Mouse (Mus musculus) spleen, adult 2 months (tissue): Measurements from ENCODE around the gene Zfp386. TPM values are rescaled to one million over a fixed set of nuclear protein-coding genes. Genes with fewer than 3 reads are reported as not detected.
A peak's percentile ranks its signal among the peaks of the same experiment; 100 is the strongest.
"Not testable (repeated sequence)": the region's sequence is repeated elsewhere in the genome, so short reads cannot be mapped to it uniquely, and the experiment has no call there.

Source experiments
- DNase-seq, 2 experiments: peaks; one replicate each; pipeline versions ENCODE4 v3.0.0 to v3.0.0-alpha.2; 2012 to 2021; ENCODE audit warnings: low spot score in 2 of 2, low read depth in 1 of 2
- H3K27ac ChIP-seq: fragments of 200-500 bp; 2 replicates; pipeline ENCODE4 v1.5.1; 2012; ENCODE audit warnings: low read length, inconsistent platforms; ENCODE audit not compliant: insufficient read depth
- H3K27me3 ChIP-seq: fragments of 200-500 bp; 2 replicates; pipeline ENCODE4 v1.6.1; 2012; ENCODE audit warnings: mild to moderate bottlenecking, moderate library complexity, low read length, inconsistent platforms; ENCODE audit not compliant: control insufficient read depth, insufficient read depth
- H3K36me3 ChIP-seq: fragments of 200-500 bp; 2 replicates; pipeline ENCODE4 v1.6.1; 2012; ENCODE audit warnings: mild to moderate bottlenecking, low read length, inconsistent platforms; ENCODE audit not compliant: control insufficient read depth, insufficient read depth
- H3K4me1 ChIP-seq: fragments of 200-500 bp; 2 replicates; pipeline ENCODE4 v1.6.1; 2011; ENCODE audit warnings: inconsistent platforms; ENCODE audit not compliant: control insufficient read depth, insufficient read depth, insufficient read length
- H3K4me3 ChIP-seq: fragments of 200-500 bp; 2 replicates; pipeline ENCODE4 v1.5.1; 2011; ENCODE audit warnings: mild to moderate bottlenecking, inconsistent platforms; ENCODE audit not compliant: insufficient read depth, insufficient read length; ENCODE audit errors: extremely low read depth
- CTCF ChIP-seq: fragments of 200-500 bp; IDR thresholded peaks from 2 replicates; pipeline ENCODE4 v1.5.1; 2011; ENCODE audit warnings: mild to moderate bottlenecking, inconsistent platforms; ENCODE audit not compliant: insufficient read depth, insufficient read length, insufficient replicate concordance; ENCODE audit errors: extremely low read depth
- POLR2A ChIP-seq: fragments of 200-500 bp; IDR thresholded peaks from 2 replicates; pipeline ENCODE4 v1.6.1; 2011; ENCODE audit warnings: low read depth, low read length, inconsistent platforms
- WGBS: fragments of 180-500 bp; shearing (Covaris S2); methylation state at CpG from one replicate; pipeline ENCODE4 v1.1.7; 2018; 5-methylcytosine and 5-hydroxymethylcytosine counted together
- polyA plus RNA-seq: library from polyadenylated mRNA; depleted of rRNA; stranded (reverse); fragments of >200 nt; gene quantifications from 2 replicates; pipeline ENCODE4 v1.2.3, GENCODE M21; 2012; rRNA removed

Gene Zfp386
- 3.8 and 4.6 TPM in 2 replicates for polyA plus RNA-seq

- no peaks in the 10 kb centered on the region for H3K36me3 ChIP-seq
- 1% methylated on average over 55 of the region's 55 CpGs for WGBS
- H3K27me3 ChIP-seq: no peaks in the 10 kb centered on the region
- DNase-seq: peak; percentile 96 to 98
- peaks cover 4% of the 10 kb centered on the region; the same call in 1 of the 2 replicates for H3K4me1 ChIP-seq
- peak within 1 kb of the TSS; percentile 87 for H3K27ac ChIP-seq
- peak within 1 kb of the TSS; percentile 75 for H3K4me3 ChIP-seq
- TF ChIP-seq POLR2A (no peak; the same call in 1 of the 2 replicates), CTCF (no peak)
These were observed at the start of gene Zfp386 for GRCm38 (mm10) chr12:116047440-116048377. Gene Zfp386 (plus strand): TSS chr12:116047724.

GRCm38 (mm10) chr12:115999784-116000183, 47.7 kb upstream of the Zfp386 start:
- H3K27ac ChIP-seq, H3K4me3 ChIP-seq, H3K36me3 ChIP-seq, H3K27me3 ChIP-seq, H3K4me1 ChIP-seq: not testable (repeated sequence)
- WGBS: 11% methylated on average over 3 of the region's 3 CpGs
- peak in 1 of 2 experiments; percentile 11 for DNase-seq

GRCm38 (mm10) chr12:116002946-116003345, 44.6 kb upstream of the Zfp386 start:
- H3K27me3 ChIP-seq, H3K4me1 ChIP-seq, H3K36me3 ChIP-seq, DNase-seq, H3K4me3 ChIP-seq, H3K27ac ChIP-seq: not testable (repeated sequence)
- WGBS: 48% methylated on average over 1 of the region's 1 CpGs

DNA sequence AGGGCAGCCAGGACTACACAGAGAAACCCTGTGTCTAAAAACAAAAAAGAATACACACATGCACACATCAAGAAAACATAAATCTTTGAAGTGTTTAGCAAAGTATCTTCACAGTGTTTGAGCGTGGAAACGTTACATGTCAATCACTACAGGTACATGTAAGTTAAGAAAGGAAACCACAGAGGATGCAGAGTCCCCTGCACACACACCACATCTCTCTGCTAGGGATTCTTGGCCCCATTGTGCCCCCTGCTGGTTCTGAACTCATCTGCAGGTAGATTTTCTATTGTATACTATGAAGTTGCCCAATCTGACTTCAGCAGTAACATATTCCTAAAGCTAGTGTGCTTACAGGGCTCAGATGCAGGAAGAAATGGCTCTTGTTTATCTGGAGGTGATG, 36.7 kb upstream of the Zfp386 start:
- peak; percentile 7 to 26 for DNase-seq
- no peaks in the 10 kb centered on the region for H3K27me3 ChIP-seq
- no peaks in the 10 kb centered on the region for H3K36me3 ChIP-seq
- no peak overlapping the region for H3K27ac ChIP-seq
- no peak overlapping the region for H3K4me3 ChIP-seq
- TF ChIP-seq CTCF (no peak), POLR2A (no peak)
- no peaks in the 10 kb centered on the region for H3K4me1 ChIP-seq
- WGBS: 15% methylated on average over 2 of the region's 2 CpGs

DNA sequence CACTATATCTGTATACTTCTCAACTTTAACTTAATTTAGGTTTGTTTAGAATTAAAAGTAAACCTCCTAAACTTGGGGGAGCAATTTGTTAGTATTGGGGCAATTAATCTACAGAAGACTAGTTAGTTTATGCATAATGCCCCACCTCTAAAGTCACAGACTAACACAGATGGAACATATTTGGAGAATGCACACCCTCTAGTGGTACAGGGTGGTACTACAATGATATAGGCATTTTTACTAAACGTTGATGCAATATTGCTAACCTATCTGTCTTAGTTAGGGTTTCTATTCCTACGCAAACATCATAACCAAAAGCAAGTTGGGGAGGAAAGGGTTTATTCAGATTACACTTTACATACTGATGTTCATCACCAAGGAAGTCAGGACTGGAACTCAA, 19.4 kb upstream of the Zfp386 start:
- WGBS: 30% methylated on average over 2 of the region's 2 CpGs
- H3K27me3 ChIP-seq: no peaks in the 10 kb centered on the region
- H3K36me3 ChIP-seq: no peaks in the 10 kb centered on the region
- TF ChIP-seq POLR2A (no peak), CTCF (no peak)
- no peak overlapping the region for H3K27ac ChIP-seq
- DNase-seq: no peak
- no peak overlapping the region for H3K4me3 ChIP-seq
- no peaks in the 10 kb centered on the region for H3K4me1 ChIP-seq

DNA sequence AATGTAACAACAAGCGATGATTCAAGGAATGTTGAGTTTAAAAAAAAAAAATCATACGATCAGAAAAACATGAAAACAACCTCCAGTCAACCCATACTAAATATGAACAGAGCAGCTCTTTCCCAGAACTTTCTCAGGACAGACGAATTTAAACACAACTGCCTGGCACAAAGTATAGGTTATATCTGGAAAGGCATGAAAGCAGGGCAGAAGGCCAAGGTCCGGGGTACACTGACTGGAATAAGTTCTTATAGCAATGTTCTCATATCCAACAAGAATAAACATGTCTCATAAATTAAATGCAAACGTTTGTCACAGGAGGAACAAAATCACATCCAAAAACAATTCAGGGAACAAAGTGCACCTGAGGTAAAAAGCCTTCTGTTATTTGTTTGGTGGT, 12.2 kb upstream of the Zfp386 start:
- TF ChIP-seq POLR2A (no peak), CTCF (no peak)
- WGBS: 73% methylated on average over 5 of the region's 5 CpGs
- H3K27me3 ChIP-seq: no peaks in the 10 kb centered on the region

DNA sequence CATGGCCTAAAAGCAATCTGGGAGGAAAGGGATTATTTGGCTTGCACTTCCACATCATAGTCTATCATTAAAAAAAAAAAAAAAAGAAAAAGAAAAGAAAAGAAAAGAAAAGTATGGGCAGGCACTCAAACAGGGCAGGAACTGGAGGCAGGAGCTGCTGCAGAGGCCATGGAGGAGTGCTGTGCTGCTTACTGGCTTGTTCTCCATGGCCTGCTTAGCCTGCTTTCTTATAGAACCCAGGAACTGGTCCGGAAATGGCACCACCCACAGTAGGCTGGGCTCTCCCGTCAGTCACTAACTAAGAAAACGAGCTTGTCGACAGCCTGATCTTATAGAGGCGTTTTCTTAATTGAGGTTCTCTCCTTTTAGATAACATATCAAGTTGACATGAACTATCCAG, 2.7 kb upstream of the Zfp386 start:
- TF ChIP-seq CTCF: no peak
- no peaks in the 10 kb centered on the region for H3K36me3 ChIP-seq
- DNase-seq: no peak
- H3K27me3 ChIP-seq: no peaks in the 10 kb centered on the region
- peaks cover 4% of the 10 kb centered on the region; the same call in 1 of the 2 replicates for H3K4me1 ChIP-seq
- no peak overlapping the region for H3K27ac ChIP-seq
- H3K4me3 ChIP-seq: no peak overlapping the region
- 87% methylated on average over 5 of the region's 5 CpGs for WGBS

More for the DNA sequence above, 12.2 kb upstream of the Zfp386 start:
- Histone ChIP-seq H3K27ac (no peak overlapping the region), H3K36me3 (no peaks in the 10 kb centered on the region), H3K4me1 (no peaks in the 10 kb centered on the region), H3K4me3 (no peak overlapping the region)
- DNase-seq: no peak
